13 mouse cellular contexts compared by ENCODE assay signal in the genomic region with DNA sequence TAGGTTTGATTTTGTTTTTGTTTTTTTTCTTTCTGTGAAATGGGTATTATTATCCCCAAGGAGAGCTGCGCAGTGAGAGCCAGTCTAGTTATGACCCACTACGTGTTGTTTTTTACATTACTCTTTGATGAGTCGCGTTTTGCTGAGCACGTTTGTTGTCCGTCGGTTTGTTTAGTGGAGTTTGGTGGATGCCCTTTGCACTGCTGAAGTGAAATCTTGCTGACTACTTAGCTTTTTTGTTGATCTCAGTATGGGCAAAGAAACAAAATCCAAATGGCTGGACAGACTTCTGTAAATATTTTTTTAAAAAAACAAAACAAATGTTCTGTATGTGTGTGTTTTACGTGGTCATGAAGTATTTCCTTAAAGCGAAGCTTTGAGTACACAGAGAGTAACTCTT.
"Had no signal": no experiment of that assay in that cellular context is flagged by ENCODE, and none has a peak within 500 bp of the region (broad histone marks: within the 10 kb centered on the region; RNA-seq: fewer than 3 reads in every experiment).

No protein-coding gene starts in this region.

- ATAC-seq: midbrain, embryonic 16.5 days had no signal

- H3K4me2 ChIP-seq: limb, embryonic 13.5 days; liver, embryonic 11.5 days; liver, embryonic 15.5 days; lung, embryonic 15.5 days; midbrain, embryonic 12.5 days; neural tube, embryonic 13.5 days; stomach, embryonic 15.5 days had no signal

- H3K9ac ChIP-seq: limb, embryonic 13.5 days; liver, embryonic 15.5 days; lung, embryonic 15.5 days; midbrain, embryonic 12.5 days; neural tube, embryonic 13.5 days; stomach, embryonic 15.5 days had no signal

- H3K4me3 ChIP-seq: limb, embryonic 13.5 days; liver, embryonic 15.5 days; lung, embryonic 15.5 days; midbrain, embryonic 12.5 days; neural tube, embryonic 13.5 days; stomach, embryonic 15.5 days had no signal

- H3K27ac ChIP-seq: limb, embryonic 13.5 days; lung, embryonic 15.5 days; midbrain, embryonic 12.5 days; neural tube, embryonic 13.5 days; stomach, embryonic 15.5 days had no signal

- H3K4me1 ChIP-seq: limb, embryonic 13.5 days; lung, embryonic 15.5 days; midbrain, embryonic 12.5 days; neural tube, embryonic 13.5 days; stomach, embryonic 15.5 days had no signal

- H3K27me3 ChIP-seq: limb, embryonic 13.5 days; liver, embryonic 15.5 days; lung, embryonic 15.5 days; midbrain, embryonic 12.5 days; neural tube, embryonic 13.5 days; stomach, embryonic 15.5 days had no signal

- H3K9me3 ChIP-seq: limb, embryonic 13.5 days; liver, embryonic 15.5 days; lung, embryonic 15.5 days; midbrain, embryonic 12.5 days; neural tube, embryonic 13.5 days; stomach, embryonic 15.5 days had no signal

- DNase-seq: left cerebral cortex, postnatal 4 days; retina, postnatal 1 day; right cerebral cortex, postnatal 4 days; thymus, adult 2 months; thymus, postnatal 25 days had no signal
